Mouse (Mus musculus) retina, adult 2 months (tissue): Measurements from ENCODE around the gene App.

Experiments used
- DNase-seq: peaks from one replicate; pipeline ENCODE4 v3.0.0-alpha.2; 2012; ENCODE audit warnings: low read depth, low spot score

App gene

GRCm38 (mm10) chr16:85085902-85086301 lies 87.7 kb downstream of the App start:
- DNase-seq: no peak

- DNase-seq: no peak
These were observed 89.4 kb downstream of the App start for GRCm38 (mm10) chr16:85084152-85084551.

GRCm38 (mm10) chr16:85075330-85075729 lies 98.2 kb downstream of the App start:
- DNase-seq: no peak

GRCm38 (mm10) chr16:85074889-85075288 lies 98.7 kb downstream of the App start:
- DNase-seq: no peak

- DNase-seq: no peak
These were observed 100.9 kb downstream of the App start for GRCm38 (mm10) chr16:85072624-85073023.

GRCm38 (mm10) chr16:85071791-85072190 lies 101.8 kb downstream of the App start:
- DNase-seq: no peak

GRCm38 (mm10) chr16:85071248-85071647 lies 102.3 kb downstream of the App start:
- no peak for DNase-seq

GRCm38 (mm10) chr16:85067254-85067893 lies 106.2 kb downstream of the App start:
- no peak for DNase-seq

- no peak for DNase-seq
These were observed 107.3 kb downstream of the App start for GRCm38 (mm10) chr16:85066227-85066626.

GRCm38 (mm10) chr16:85064800-85065199 lies 108.8 kb downstream of the App start:
- DNase-seq: no peak

- DNase-seq: no peak
These were observed 110.8 kb downstream of the App start for GRCm38 (mm10) chr16:85062732-85063131.

GRCm38 (mm10) chr16:85061725-85062124 lies 111.8 kb downstream of the App start:
- DNase-seq: no peak

- no peak for DNase-seq
These were observed 115.4 kb downstream of the App start for GRCm38 (mm10) chr16:85058138-85058537.

- no peak for DNase-seq
These were observed 117.4 kb downstream of the App start for GRCm38 (mm10) chr16:85056212-85056611.

- DNase-seq: no peak
These were observed 119.6 kb downstream of the App start for GRCm38 (mm10) chr16:85053996-85054395.

- no peak for DNase-seq
These were observed 126.3 kb downstream of the App start for GRCm38 (mm10) chr16:85047310-85047709.

GRCm38 (mm10) chr16:85041153-85041959 lies 132.2 kb downstream of the App start:
- no peak for DNase-seq

- DNase-seq: no peak
These were observed 134.8 kb downstream of the App start for GRCm38 (mm10) chr16:85038731-85039130.

- no peak for DNase-seq
These were observed 135.5 kb downstream of the App start for GRCm38 (mm10) chr16:85037969-85038644.

GRCm38 (mm10) chr16:85035815-85036214 lies 137.8 kb downstream of the App start:
- no peak for DNase-seq

GRCm38 (mm10) chr16:85033747-85034146 lies 139.8 kb downstream of the App start:
- DNase-seq: no peak

GRCm38 (mm10) chr16:85030810-85031209 lies 142.8 kb downstream of the App start:
- no peak for DNase-seq

- DNase-seq: no peak
These were observed 145.2 kb downstream of the App start for GRCm38 (mm10) chr16:85028396-85028795.
